Mouse (Mus musculus): ENCODE data around the gene Abcb6. TPM values are rescaled to one million over a fixed set of nuclear protein-coding genes. Genes with fewer than 3 reads are reported as not detected.

Gene Abcb6
- 8.4 TPM for polyA plus RNA-seq (2014; fragmentation: Illumina TruSeq; extraction: RNeasy Lipid Tissue Mini Kit (QIAGEN cat#74804); ENCODE audit: low read depth, low replicate concordance)

GRCm38 (mm10) chr1:75180105-75180590 is at the start of gene Abcb6:
Gene Abcb6 (minus strand): TSS chr1:75180392.

GRCm38 (mm10) chr1:75219531-75219930 is 39.3 kb upstream of the Abcb6 start, which contains the start of gene Tuba4a:
Gene Tuba4a (minus strand): TSS chr1:75219865.

GRCm38 (mm10) chr1:75210136-75211087 is 30.2 kb upstream of the Abcb6 start, which contains the start of the genes Glb1l and Stk16:
Gene Glb1l (minus strand): TSS chr1:75210813.
Gene Stk16 (plus strand): TSS chr1:75210838.

GRCm38 (mm10) chr1:75191622-75192402 is 11.6 kb upstream of the Abcb6 start, which contains the start of the genes Ankzf1 and Atg9a:
Gene Ankzf1 (plus strand): TSS chr1:75192151.
Gene Atg9a (minus strand): TSS chr1:75192196.

GRCm38 (mm10) chr1:75168472-75169464 is 11.4 kb downstream of the Abcb6 start, which contains the start of gene Zfand2b:
Gene Zfand2b (plus strand): TSS chr1:75168646.

GRCm38 (mm10) chr1:75142301-75143261 is 37.6 kb downstream of the Abcb6 start, which contains the start of the genes Cnppd1 and Retreg2:
Gene Cnppd1 (minus strand): TSS chr1:75142711.
Gene Retreg2 (plus strand): TSS chr1:75142778.

GRCm38 (mm10) chr1:75133421-75134207 is 46.6 kb downstream of the Abcb6 start, which contains the start of gene Slc23a3:
Gene Slc23a3 (minus strand): TSS chr1:75133890.

GRCm38 (mm10) chr1:75124346-75125321 is 55.6 kb downstream of the Abcb6 start, which contains the start of gene Nhej1:
Gene Nhej1 (minus strand): TSS chr1:75125200.

Other genes with a start within 250 kb of the Abcb6 start
- gene Cfap65, start 244.8 kb downstream of the Abcb6 start, polyA plus RNA-seq (2014; fragmentation: Illumina TruSeq; extraction: RNeasy Lipid Tissue Mini Kit (QIAGEN cat#74804); ENCODE audit: low read depth, low replicate concordance) = 0.13 TPM
- gene Ihh, start 228.7 kb downstream of the Abcb6 start, polyA plus RNA-seq (2014; fragmentation: Illumina TruSeq; extraction: RNeasy Lipid Tissue Mini Kit (QIAGEN cat#74804); ENCODE audit: low read depth, low replicate concordance) = 0.85 TPM
- gene Nhej1, start 55.2 kb downstream of the Abcb6 start, polyA plus RNA-seq (2014; fragmentation: Illumina TruSeq; extraction: RNeasy Lipid Tissue Mini Kit (QIAGEN cat#74804); ENCODE audit: low read depth, low replicate concordance) = 0.60 TPM
- gene Slc23a3, start 46.5 kb downstream of the Abcb6 start, polyA plus RNA-seq (2014; fragmentation: Illumina TruSeq; extraction: RNeasy Lipid Tissue Mini Kit (QIAGEN cat#74804); ENCODE audit: low read depth, low replicate concordance) = 1.2 TPM
- 13.5 TPM for gene Cnppd1, start 37.7 kb downstream of the Abcb6 start, polyA plus RNA-seq (2014; fragmentation: Illumina TruSeq; extraction: RNeasy Lipid Tissue Mini Kit (QIAGEN cat#74804); ENCODE audit: low read depth, low replicate concordance)
- 6.9 TPM for gene Retreg2, start 37.6 kb downstream of the Abcb6 start, polyA plus RNA-seq (2014; fragmentation: Illumina TruSeq; extraction: RNeasy Lipid Tissue Mini Kit (QIAGEN cat#74804); ENCODE audit: low read depth, low replicate concordance)
- 1.2 TPM for gene Zfand2b, start 11.7 kb downstream of the Abcb6 start, polyA plus RNA-seq (2014; fragmentation: Illumina TruSeq; extraction: RNeasy Lipid Tissue Mini Kit (QIAGEN cat#74804); ENCODE audit: low read depth, low replicate concordance)
- 30.1 TPM for gene Ankzf1, start 11.8 kb upstream of the Abcb6 start, polyA plus RNA-seq (2014; fragmentation: Illumina TruSeq; extraction: RNeasy Lipid Tissue Mini Kit (QIAGEN cat#74804); ENCODE audit: low read depth, low replicate concordance)
- gene Atg9a, start 11.8 kb upstream of the Abcb6 start, polyA plus RNA-seq (2014; fragmentation: Illumina TruSeq; extraction: RNeasy Lipid Tissue Mini Kit (QIAGEN cat#74804); ENCODE audit: low read depth, low replicate concordance) = 16.5 TPM
- 9.3 TPM for gene Glb1l, start 30.4 kb upstream of the Abcb6 start, polyA plus RNA-seq (2014; fragmentation: Illumina TruSeq; extraction: RNeasy Lipid Tissue Mini Kit (QIAGEN cat#74804); ENCODE audit: low read depth, low replicate concordance)
- gene Stk16, start 30.4 kb upstream of the Abcb6 start, polyA plus RNA-seq (2014; fragmentation: Illumina TruSeq; extraction: RNeasy Lipid Tissue Mini Kit (QIAGEN cat#74804); ENCODE audit: low read depth, low replicate concordance) = 13.5 TPM
- gene Tuba4a, start 39.5 kb upstream of the Abcb6 start, polyA plus RNA-seq (2014; fragmentation: Illumina TruSeq; extraction: RNeasy Lipid Tissue Mini Kit (QIAGEN cat#74804); ENCODE audit: low read depth, low replicate concordance) = 7.6 TPM
- gene A630095N17Rik, start 51.7 kb upstream of the Abcb6 start, polyA plus RNA-seq (2014; fragmentation: Illumina TruSeq; extraction: RNeasy Lipid Tissue Mini Kit (QIAGEN cat#74804); ENCODE audit: low read depth, low replicate concordance) = not detected
- gene Dnajb2, start 56.0 kb upstream of the Abcb6 start, polyA plus RNA-seq (2014; fragmentation: Illumina TruSeq; extraction: RNeasy Lipid Tissue Mini Kit (QIAGEN cat#74804); ENCODE audit: low read depth, low replicate concordance) = 12.7 TPM
- not detected for gene Ptprn, start 84.1 kb upstream of the Abcb6 start, polyA plus RNA-seq (2014; fragmentation: Illumina TruSeq; extraction: RNeasy Lipid Tissue Mini Kit (QIAGEN cat#74804); ENCODE audit: low read depth, low replicate concordance)
- gene Resp18, start 98.0 kb upstream of the Abcb6 start, polyA plus RNA-seq (2014; fragmentation: Illumina TruSeq; extraction: RNeasy Lipid Tissue Mini Kit (QIAGEN cat#74804); ENCODE audit: low read depth, low replicate concordance) = 11.1 TPM
- gene Dnpep, start 137.6 kb upstream of the Abcb6 start, polyA plus RNA-seq (2014; fragmentation: Illumina TruSeq; extraction: RNeasy Lipid Tissue Mini Kit (QIAGEN cat#74804); ENCODE audit: low read depth, low replicate concordance) = 3.1 TPM
- gene Des, start 179.9 kb upstream of the Abcb6 start, polyA plus RNA-seq (2014; fragmentation: Illumina TruSeq; extraction: RNeasy Lipid Tissue Mini Kit (QIAGEN cat#74804); ENCODE audit: low read depth, low replicate concordance) = 20.1 TPM
- 2.6 TPM for gene Speg, start 194.9 kb upstream of the Abcb6 start, polyA plus RNA-seq (2014; fragmentation: Illumina TruSeq; extraction: RNeasy Lipid Tissue Mini Kit (QIAGEN cat#74804); ENCODE audit: low read depth, low replicate concordance)

All from sigmoid colon, adult 10 weeks (tissue).